Mouse (Mus musculus) olfactory bulb, adult 2 months (tissue): ENCODE data around the gene Palm. TPM values are rescaled to one million over a fixed set of nuclear protein-coding genes. Genes with fewer than 3 reads are reported as not detected.
A peak's percentile ranks its signal among the peaks of the same experiment; 100 is the strongest.

Experiments used
- H3K27ac ChIP-seq: fragments of 200-500 bp; 2 replicates; pipeline ENCODE4 v1.5.1; 2012; ENCODE audit warnings: low read depth, low read length; ENCODE audit not compliant: insufficient read depth
- H3K4me1 ChIP-seq: fragments of 200-500 bp; 2 replicates; pipeline ENCODE4 v1.6.1; 2012; ENCODE audit warnings: low read length; ENCODE audit not compliant: control insufficient read depth, insufficient read depth
- H3K4me3 ChIP-seq: fragments of 200-500 bp; 2 replicates; pipeline ENCODE4 v1.5.1; 2012; ENCODE audit warnings: mild to moderate bottlenecking, low read depth, low read length, moderate library complexity; ENCODE audit not compliant: insufficient read depth
- CTCF ChIP-seq: fragments of 200-500 bp; IDR thresholded peaks from 2 replicates; pipeline ENCODE4 v1.5.1; 2012; ENCODE audit warnings: low read depth, mild to moderate bottlenecking, low read length, moderate library complexity; ENCODE audit not compliant: insufficient read depth
- POLR2A ChIP-seq: fragments of 200-500 bp; IDR thresholded peaks from 2 replicates; pipeline ENCODE4 v1.6.1; 2012; ENCODE audit warnings: mild to moderate bottlenecking, low read depth, low read length, moderate library complexity; ENCODE audit not compliant: insufficient read depth
- WGBS: fragments of 180-500 bp; shearing (Covaris S2); methylation state at CpG from one replicate; pipeline ENCODE4 v1.1.7; 2018; 5-methylcytosine and 5-hydroxymethylcytosine counted together
- polyA plus RNA-seq: library from polyadenylated mRNA; stranded (reverse); fragments of >200 nt; gene quantifications from 2 replicates; pipeline ENCODE4 v1.2.4, GENCODE M21; 2012; ENCODE audit warnings: low replicate concordance; ENCODE audit not compliant: missing spikeins, insufficient read depth, insufficient read length

Gene Palm
- polyA plus RNA-seq, 1 experiment, result not detected

- WGBS, result 72% methylated on average over 7 of the region's 7 CpGs
- Histone ChIP-seq H3K4me3 (no peak overlapping the region), H3K27ac (no peak overlapping the region), H3K4me1 (peaks cover 2% of the 10 kb centered on the region; the same call in 1 of the 2 replicates)
- no peak for TF ChIP-seq POLR2A
- TF ChIP-seq CTCF, result no peak
These were observed 38.8 kb downstream of the Palm start for GRCm38 (mm10) chr10:79832026-79832785.

DNA sequence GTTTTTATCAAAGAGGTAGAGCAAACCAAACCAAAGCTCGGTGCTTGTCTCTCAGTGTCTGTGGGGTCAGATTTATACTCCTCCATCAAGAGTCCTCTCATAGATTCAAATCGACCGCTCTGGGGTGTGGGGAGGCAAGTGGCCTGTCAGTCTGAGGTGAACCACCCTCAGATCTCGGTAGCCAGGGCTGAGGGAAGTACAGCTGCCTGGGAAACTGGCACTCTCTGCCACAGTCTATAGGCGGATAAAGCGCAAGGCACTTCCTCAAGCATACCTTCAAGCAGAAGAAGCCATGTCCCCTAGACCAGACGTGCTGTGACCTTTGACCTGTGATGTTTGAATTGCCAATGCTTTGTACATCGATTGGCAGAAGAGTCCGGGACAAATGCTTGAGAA is 39.4 kb downstream of the Palm start:
- Histone ChIP-seq H3K4me3 (no peak overlapping the region), H3K27ac (no peak overlapping the region), H3K4me1 (peaks cover 2% of the 10 kb centered on the region; the same call in 1 of the 2 replicates)
- TF ChIP-seq POLR2A (no peak), CTCF (no peak)
- 86% methylated on average over 9 of the region's 9 CpGs for WGBS

GRCm38 (mm10) chr10:79834769-79835398 is 41.5 kb downstream of the Palm start:
- Histone ChIP-seq H3K4me3 (no peak overlapping the region), H3K4me1 (peaks cover 2% of the 10 kb centered on the region; the same call in 1 of the 2 replicates), H3K27ac (no peak overlapping the region)
- peak; percentile 92 for TF ChIP-seq CTCF
- no peak for TF ChIP-seq POLR2A
- WGBS, result 19% methylated on average over 9 of the region's 9 CpGs

DNA sequence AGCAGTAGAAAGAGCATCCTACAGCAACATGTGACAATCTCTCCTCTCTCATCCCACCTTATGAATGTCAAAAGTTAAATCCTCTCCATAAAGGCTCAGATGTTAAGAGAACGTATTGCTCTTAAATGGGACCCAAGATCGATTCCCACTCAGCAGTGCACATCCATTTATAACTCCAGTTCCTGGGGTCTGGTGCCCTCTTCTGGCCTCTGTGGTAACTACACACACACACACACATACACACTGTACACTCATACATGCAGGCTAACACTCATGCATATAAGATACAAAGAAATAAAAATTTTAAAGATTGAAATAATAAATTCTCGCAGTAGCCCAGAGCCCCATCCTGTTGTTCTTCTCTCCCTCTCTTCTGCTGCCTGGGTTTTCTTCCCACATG is 43.5 kb downstream of the Palm start:
- peaks cover 9% of the 10 kb centered on the region for H3K4me1 ChIP-seq
- TF ChIP-seq CTCF, result no peak
- TF ChIP-seq POLR2A, result no peak
- no peak overlapping the region for H3K27ac ChIP-seq
- WGBS, result 97% methylated on average over 3 of the region's 3 CpGs
- H3K4me3 ChIP-seq, result no peak overlapping the region

- no peak for TF ChIP-seq POLR2A
- no peak for TF ChIP-seq CTCF
- 68% methylated on average over 2 of the region's 2 CpGs for WGBS
- Histone ChIP-seq H3K4me3 (no peak overlapping the region), H3K4me1 (peaks cover 11% of the 10 kb centered on the region), H3K27ac (no peak overlapping the region)
These were observed 44.8 kb downstream of the Palm start for GRCm38 (mm10) chr10:79838151-79838550.

- TF ChIP-seq CTCF (no peak), POLR2A (no peak)
- WGBS, result 92% methylated on average over 3 of the region's 3 CpGs
- peak overlapping the region; percentile 79; the same call in 1 of the 2 replicates for H3K27ac ChIP-seq
- H3K4me3 ChIP-seq, result no peak overlapping the region
- H3K4me1 ChIP-seq, result peaks cover 17% of the 10 kb centered on the region
These were observed 46.7 kb downstream of the Palm start for GRCm38 (mm10) chr10:79840091-79840490.

DNA sequence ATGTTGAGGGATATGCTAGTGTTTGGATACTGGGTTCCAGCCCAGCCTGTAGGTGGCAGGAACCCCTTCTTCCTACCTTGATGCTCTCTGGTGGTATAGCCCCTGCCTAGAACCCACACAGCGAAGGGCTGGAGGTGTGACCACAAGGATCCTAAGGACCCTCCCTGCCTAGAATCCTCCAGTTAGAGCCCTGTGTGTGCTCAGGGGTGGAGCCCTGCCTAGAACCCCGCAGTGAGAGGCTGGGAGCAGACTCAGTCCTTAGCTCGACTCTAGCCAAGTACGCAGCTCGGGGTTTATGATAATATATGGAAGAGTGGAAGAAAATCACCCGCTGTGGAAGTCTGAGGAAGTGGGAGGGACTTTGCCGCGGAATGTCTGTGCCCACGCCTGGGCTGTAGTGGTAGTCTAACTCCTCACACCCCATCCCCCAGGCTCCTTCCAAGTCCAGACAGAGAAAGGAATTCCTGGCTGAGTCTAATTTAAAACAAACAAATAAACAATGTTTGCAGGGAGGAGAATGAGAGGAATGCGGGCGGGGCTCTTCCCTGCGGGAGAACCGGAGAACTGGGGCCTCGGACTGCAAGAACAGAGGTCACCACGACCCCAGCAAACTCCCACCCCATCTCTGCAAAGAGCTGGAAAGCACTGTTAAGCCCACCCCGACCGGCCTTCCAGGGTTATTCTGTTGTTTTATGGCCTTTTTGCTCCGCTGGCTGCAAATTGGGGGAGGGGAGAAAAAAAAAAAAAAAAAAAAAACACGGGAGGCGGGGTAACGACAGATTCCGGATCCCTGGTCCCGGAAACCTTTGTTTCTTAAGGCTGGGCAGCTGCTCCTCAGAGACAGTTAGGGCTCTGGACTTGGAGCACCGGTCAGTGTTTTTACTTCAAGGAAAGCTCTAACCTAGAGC is 47.5 kb downstream of the Palm start:
- H3K4me3 ChIP-seq, result peak overlapping the region; percentile 50
- 1% methylated on average over 24 of the region's 24 CpGs for WGBS
- H3K4me1 ChIP-seq, result peaks cover 17% of the 10 kb centered on the region
- TF ChIP-seq CTCF, result no peak
- no peak for TF ChIP-seq POLR2A
- peak overlapping the region; percentile 79 for H3K27ac ChIP-seq

- WGBS, result 56% methylated on average over 3 of the region's 3 CpGs
- no peak overlapping the region for H3K4me3 ChIP-seq
- no peak for TF ChIP-seq CTCF
- TF ChIP-seq POLR2A, result no peak
- peaks cover 17% of the 10 kb centered on the region for H3K4me1 ChIP-seq
- H3K27ac ChIP-seq, result no peak overlapping the region
These were observed 49.0 kb downstream of the Palm start for GRCm38 (mm10) chr10:79842322-79842721.

DNA sequence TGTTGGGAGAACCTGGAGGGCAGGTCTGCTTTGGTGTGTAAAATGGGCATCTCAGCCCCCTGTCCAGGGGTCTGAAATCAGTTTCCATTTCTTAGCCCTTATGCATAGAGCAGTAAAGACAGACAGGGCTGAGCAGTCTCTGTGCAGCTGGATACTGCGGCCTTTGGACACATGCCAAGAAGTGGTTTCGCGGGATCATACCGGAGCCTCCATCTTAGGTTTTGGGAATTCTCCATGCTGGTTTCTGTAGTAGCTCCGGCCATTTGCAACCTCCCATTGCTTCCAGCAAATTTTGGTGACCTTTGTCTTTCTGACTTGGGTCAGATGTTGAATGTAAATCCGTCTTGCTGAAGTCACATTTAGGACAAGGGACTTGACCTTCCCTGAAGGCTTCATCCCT is 50.1 kb downstream of the Palm start:
- Histone ChIP-seq H3K27ac (no peak overlapping the region), H3K4me3 (no peak overlapping the region), H3K4me1 (peaks cover 17% of the 10 kb centered on the region)
- TF ChIP-seq POLR2A, result no peak
- no peak for TF ChIP-seq CTCF
- 51% methylated on average over 6 of the region's 6 CpGs for WGBS
